Mouse (Mus musculus) CH12.LX (cell line): ENCODE data around the gene Gm20388.

ENCODE experiments used
- BHLHE40 ChIP-seq: IDR thresholded peaks from 2 replicates; pipeline ENCODE4 v1.6.1; 2011; ENCODE audit warnings: mild to moderate bottlenecking, low read depth, low read length, improper control_type of control experiment
- CHD2 ChIP-seq: IDR thresholded peaks from 2 replicates; pipeline ENCODE4 v1.6.1; 2011; ENCODE audit warnings: low read length, improper control_type of control experiment
- CTCF ChIP-seq, 2 experiments: IDR thresholded peaks in 1 of 2; conservative IDR thresholded peaks in 1 of 2; 2 replicates each; pipeline ENCODE4 v1.5.1; 2011 to 2012; ENCODE audit warnings: low read depth in 2 of 2, low read length in 2 of 2, improper control_type of control experiment in 1 of 2, inconsistent platforms in 1 of 2, mild to moderate bottlenecking in 1 of 2, moderate library complexity in 1 of 2
- EP300 ChIP-seq: IDR thresholded peaks from 2 replicates; pipeline ENCODE4 v1.6.1; 2011; ENCODE audit warnings: low read length, improper control_type of control experiment
- JUND ChIP-seq: conservative IDR thresholded peaks from 2 replicates; pipeline ENCODE4 v1.6.1; 2011; ENCODE audit warnings: low read depth, low read length, improper control_type of control experiment
- MAFK ChIP-seq: IDR thresholded peaks from 2 replicates; pipeline ENCODE4 v1.6.1; 2011; ENCODE audit warnings: low read length, improper control_type of control experiment; ENCODE audit not compliant: insufficient replicate concordance
- MEF2A ChIP-seq: IDR thresholded peaks from 2 replicates; pipeline ENCODE4 v1.6.1; 2014; ENCODE audit warnings: low read depth, mild to moderate bottlenecking, inconsistent platforms, low read length, improper control_type of control experiment, borderline replicate concordance
- POLR2A ChIP-seq: IDR thresholded peaks from 2 replicates; pipeline ENCODE4 v1.6.1; 2011; ENCODE audit warnings: low read depth, mild to moderate bottlenecking, improper control_type of control experiment, low read length
- POLR2AphosphoS2 ChIP-seq: IDR thresholded peaks from 2 replicates; pipeline ENCODE4 v1.6.1; 2011; ENCODE audit warnings: low read depth, low read length, improper control_type of control experiment
- SMC3 ChIP-seq: IDR thresholded peaks from 2 replicates; pipeline ENCODE4 v1.6.1; 2011; ENCODE audit warnings: low read depth, low read length, improper control_type of control experiment
- TCF12 ChIP-seq: IDR thresholded peaks from 2 replicates; pipeline ENCODE4 v1.6.1; 2014; ENCODE audit warnings: low read depth, mild to moderate bottlenecking, inconsistent platforms, low read length, improper control_type of control experiment

- no peak for TF ChIP-seq POLR2AphosphoS2
- no peak for TF ChIP-seq BHLHE40
- TF ChIP-seq JUND = no peak
- TF ChIP-seq POLR2A = no peak
- no peak for TF ChIP-seq CTCF (conservative IDR thresholded peaks at IDR 0.05 in 1 of 2, IDR thresholded peaks at IDR 0.05 in 1 of 2; ENCODE audit: low read depth in 2 of 2, low read length in 2 of 2)
- no peak for TF ChIP-seq SMC3
- TF ChIP-seq TCF12 = no peak
- TF ChIP-seq EP300 = no peak
- TF ChIP-seq MEF2A = 0 out of 2 replicates have a peak, but pooled peaks have one; percentile 31
- TF ChIP-seq MAFK = no peak
- peak; percentile 76 for TF ChIP-seq CHD2
Measured at GRCm38 (mm10) chr8:123374239-123374578, 3463.6 kb downstream of the Gm20388 start.
